In genomic region chr7:18679772-18680171, GRCm38 (mm10) we compare ENCODE assay signal across 11 mouse cellular contexts. TPM values are rescaled to one million over a fixed set of nuclear protein-coding genes. Genes with fewer than 3 reads are reported as not detected.
DNase-seq lines count a peak whose midpoint lies in the region; ATAC-seq and TF ChIP-seq lines count a peak whose summit lies in the region.
"Had no signal": no experiment of that assay in that cellular context is flagged by ENCODE, and none has a peak within 500 bp of the region (broad histone marks: within the 10 kb centered on the region; RNA-seq: fewer than 3 reads in every experiment).

No protein-coding gene starts in this region.

- no peak for TF ChIP-seq POLR2A in thymus, adult 2 months (IDR thresholded peaks at IDR 0.05; ENCODE audit: control insufficient read depth, extremely low read depth, insufficient read depth, low read length, poor library complexity)

- H3K9me3 ChIP-seq in forebrain, embryonic 10.5 days = peaks cover 4% of the 10 kb centered on the region; the same call in 1 of the 2 replicates
- no peaks in the 10 kb centered on the region for H3K9me3 ChIP-seq in forebrain, embryonic 12.5 days
- no peaks in the 10 kb centered on the region for H3K9me3 ChIP-seq in embryonic facial prominence, embryonic 14.5 days (ENCODE audit: control insufficient read depth, low read length)
- H3K9me3 ChIP-seq in neural tube, embryonic 15.5 days (replicated peaks) = no peaks in the 10 kb centered on the region; the same call in 1 of the 2 replicates
- H3K9me3 ChIP-seq: G1E had no signal

- intact Hi-C loops in left cerebral cortex, postnatal 14 days (cut with DNase I) = loop anchor here (10.0 kb wide), 1 partner anchor 1605 kb away; the partner anchor contains the start of gene Psg16

- H3K36me3 ChIP-seq in forebrain, embryonic 10.5 days (replicated peaks) = no peaks in the 10 kb centered on the region
- no peaks in the 10 kb centered on the region for H3K36me3 ChIP-seq in forebrain, embryonic 12.5 days (replicated peaks)
- H3K36me3 ChIP-seq in embryonic facial prominence, embryonic 14.5 days (ENCODE audit: control insufficient read depth, insufficient read depth, low read length) = no peaks in the 10 kb centered on the region
- no peaks in the 10 kb centered on the region for H3K36me3 ChIP-seq in neural tube, embryonic 15.5 days
- H3K36me3 ChIP-seq in thymus, adult 2 months (ENCODE audit: control insufficient read depth, insufficient read depth, low read length) = no peaks in the 10 kb centered on the region
- H3K36me3 ChIP-seq: G1E had no signal

- no peak for ATAC-seq in forebrain, embryonic 12.5 days (ENCODE audit: low FRiP score)
- ATAC-seq in embryonic facial prominence, embryonic 14.5 days (ENCODE audit: low read depth) = no peak
- ATAC-seq in neural tube, embryonic 15.5 days (ENCODE audit: low FRiP score) = peak; percentile 50; the same call in 1 of the 2 replicates

- DNase-seq in forebrain, embryonic 10.5 days (ENCODE audit: extremely low spot score, low spot score) = peak; percentile 16
- peak; percentile 47 for DNase-seq in testis, postnatal 10 days (ENCODE audit: low spot score)
- DNase-seq in testis, postnatal 14 days (ENCODE audit: low spot score) = no peak
- peak; percentile 30 for DNase-seq in embryonic facial prominence, embryonic 14.5 days (ENCODE audit: low spot score)
- peak; percentile 34 to 60 for DNase-seq in left cerebral cortex, postnatal 14 days (ENCODE audit: low spot score in 2 of 2)
- no peak for DNase-seq in thymus, adult 2 months

- H3K4me1 ChIP-seq in forebrain, embryonic 10.5 days = no peaks in the 10 kb centered on the region; the same call in 1 of the 2 replicates
- no peaks in the 10 kb centered on the region for H3K4me1 ChIP-seq in forebrain, embryonic 12.5 days
- H3K4me1 ChIP-seq in embryonic facial prominence, embryonic 14.5 days (ENCODE audit: control insufficient read depth, insufficient read depth, low read length) = no peaks in the 10 kb centered on the region
- H3K4me1 ChIP-seq in neural tube, embryonic 15.5 days = no peaks in the 10 kb centered on the region
- no peaks in the 10 kb centered on the region for H3K4me1 ChIP-seq in thymus, adult 2 months (replicated peaks; ENCODE audit: control insufficient read depth, insufficient read depth, low read length)
- H3K4me1 ChIP-seq: megakaryocyte, embryonic 14.5 days had no signal

- no peaks in the 10 kb centered on the region for H3K27me3 ChIP-seq in forebrain, embryonic 10.5 days (ENCODE audit: poor library complexity, severe bottlenecking)
- H3K27me3 ChIP-seq in forebrain, embryonic 12.5 days = no peaks in the 10 kb centered on the region
- no peaks in the 10 kb centered on the region for H3K27me3 ChIP-seq in embryonic facial prominence, embryonic 14.5 days (replicated peaks; ENCODE audit: control insufficient read depth, insufficient read depth, low read length)
- H3K27me3 ChIP-seq in neural tube, embryonic 15.5 days (replicated peaks) = no peaks in the 10 kb centered on the region
- no peaks in the 10 kb centered on the region for H3K27me3 ChIP-seq in thymus, adult 2 months (ENCODE audit: control insufficient read depth, insufficient read depth, low read length)
- H3K27me3 ChIP-seq: megakaryocyte, embryonic 14.5 days had no signal

- H3K4me3 ChIP-seq in forebrain, embryonic 10.5 days = no peak overlapping the region
- no peak overlapping the region for H3K4me3 ChIP-seq in forebrain, embryonic 12.5 days (replicated peaks)
- H3K4me3 ChIP-seq in embryonic facial prominence, embryonic 14.5 days (ENCODE audit: low read depth, low read length) = no peak overlapping the region
- H3K4me3 ChIP-seq in neural tube, embryonic 15.5 days (replicated peaks) = no peak overlapping the region
- H3K4me3 ChIP-seq in thymus, adult 2 months (ENCODE audit: control insufficient read depth, insufficient read depth, low read length) = no peak overlapping the region
- H3K4me3 ChIP-seq: megakaryocyte, embryonic 14.5 days had no signal

- no peak overlapping the region for H3K27ac ChIP-seq in forebrain, embryonic 10.5 days
- no peak overlapping the region for H3K27ac ChIP-seq in forebrain, embryonic 12.5 days
- H3K27ac ChIP-seq in embryonic facial prominence, embryonic 14.5 days (replicated peaks; ENCODE audit: low read depth, low read length) = no peak overlapping the region
- no peak overlapping the region for H3K27ac ChIP-seq in neural tube, embryonic 15.5 days (replicated peaks)
- H3K27ac ChIP-seq in thymus, adult 2 months (ENCODE audit: control insufficient read depth, insufficient read depth, low read length) = no peak overlapping the region

- no peak overlapping the region for H3K9ac ChIP-seq in forebrain, embryonic 12.5 days
- H3K9ac ChIP-seq in embryonic facial prominence, embryonic 14.5 days (ENCODE audit: low read depth, low read length) = no peak overlapping the region
- H3K9ac ChIP-seq in neural tube, embryonic 15.5 days (replicated peaks) = no peak overlapping the region

- no peak for TF ChIP-seq CTCF in thymus, adult 2 months (IDR thresholded peaks at IDR 0.05; ENCODE audit: borderline replicate concordance, control insufficient read depth, extremely low read depth, insufficient read depth, low read length, poor library complexity)

- no peak overlapping the region for H3K4me2 ChIP-seq in forebrain, embryonic 12.5 days
- H3K4me2 ChIP-seq in embryonic facial prominence, embryonic 14.5 days (ENCODE audit: low read depth, low read length) = no peak overlapping the region
- H3K4me2 ChIP-seq in neural tube, embryonic 15.5 days = no peak overlapping the region

- WGBS in forebrain, embryonic 10.5 days = 51% methylated on average over 2 of the region's 2 CpGs
- 32% methylated on average over 2 of the region's 2 CpGs for WGBS in forebrain, embryonic 12.5 days
- 31% methylated on average over 2 of the region's 2 CpGs for WGBS in embryonic facial prominence, embryonic 14.5 days
- 50% methylated on average over 2 of the region's 2 CpGs for WGBS in neural tube, embryonic 15.5 days
- 69% methylated on average over 2 of the region's 2 CpGs for WGBS in thymus, adult 2 months

RNA-seq across cellular contexts. Expression of gene Psg20, which starts 6.2 kb away (rescaled TPM):
- polyA plus RNA-seq in forebrain, embryonic 10.5 days (2016; fragmentation: Nextera tagmentation; extraction: Ambion mirVana) = not detected in 2 replicates
- polyA plus RNA-seq in forebrain, embryonic 12.5 days (2016; fragmentation: Nextera tagmentation; extraction: Ambion mirVana) = not detected in 2 replicates
- polyA plus RNA-seq in embryonic facial prominence, embryonic 14.5 days (2014; fragmentation: Nextera tagmentation; extraction: Ambion mirVana) = not detected in 2 replicates
- total RNA-seq in left cerebral cortex, postnatal 14 days (2021) = not detected
- polyA plus RNA-seq in neural tube, embryonic 15.5 days (2015; fragmentation: Nextera tagmentation; extraction: Ambion mirVana) = not detected in 2 replicates
- polyA plus RNA-seq in thymus, adult 2 months (2012; rRNA removed) = 0.18 and 0.20 TPM in 2 replicates
- total RNA-seq: G1E had no signal
- polyA plus RNA-seq: G1E; gonadal fat pad, adult 2 months had no signal

RNA-seq across cellular contexts. Expression of gene Psg21, which starts 23.2 kb away (rescaled TPM):
- polyA plus RNA-seq in forebrain, embryonic 10.5 days (2016; fragmentation: Nextera tagmentation; extraction: Ambion mirVana) = not detected in 2 replicates
- polyA plus RNA-seq in forebrain, embryonic 12.5 days (2016; fragmentation: Nextera tagmentation; extraction: Ambion mirVana) = not detected in 2 replicates
- not detected in 2 replicates for polyA plus RNA-seq in embryonic facial prominence, embryonic 14.5 days (2014; fragmentation: Nextera tagmentation; extraction: Ambion mirVana)
- total RNA-seq in left cerebral cortex, postnatal 14 days (2021) = not detected
- not detected in 2 replicates for polyA plus RNA-seq in neural tube, embryonic 15.5 days (2015; fragmentation: Nextera tagmentation; extraction: Ambion mirVana)
- 0.08 and 0.13 TPM in 2 replicates for polyA plus RNA-seq in thymus, adult 2 months (2012; rRNA removed)
- polyA plus RNA-seq: G1E; gonadal fat pad, adult 2 months had no signal

RNA-seq across cellular contexts. Expression of gene Psg22, which starts 38.1 kb away (rescaled TPM):
- not detected in 2 replicates for polyA plus RNA-seq in forebrain, embryonic 10.5 days (2016; fragmentation: Nextera tagmentation; extraction: Ambion mirVana)
- not detected in 2 replicates for polyA plus RNA-seq in forebrain, embryonic 12.5 days (2016; fragmentation: Nextera tagmentation; extraction: Ambion mirVana)
- not detected in 2 replicates for polyA plus RNA-seq in embryonic facial prominence, embryonic 14.5 days (2014; fragmentation: Nextera tagmentation; extraction: Ambion mirVana)
- not detected for total RNA-seq in left cerebral cortex, postnatal 14 days (2021)
- polyA plus RNA-seq in neural tube, embryonic 15.5 days (2015; fragmentation: Nextera tagmentation; extraction: Ambion mirVana) = not detected in 2 replicates
- 0.22 and 0.24 TPM in 2 replicates for polyA plus RNA-seq in thymus, adult 2 months (2012; rRNA removed)
- polyA plus RNA-seq: G1E; gonadal fat pad, adult 2 months had no signal

Comparison
In these comparisons a context has a peak if more than half of its experiments do, and no peak if none do; other contexts are left out.
1. DNase-seq: peak in forebrain, embryonic 10.5 days (single experiment), testis, postnatal 10 days (single experiment), embryonic facial prominence, embryonic 14.5 days (single experiment) and left cerebral cortex, postnatal 14 days (2 of 2); none in testis, postnatal 14 days (single experiment) and thymus, adult 2 months (single experiment).